Mouse (Mus musculus): ENCODE measurements at regions not wholly inside any gene's neighbourhood (a gene's known extent, or its start where the extent isn't known, plus 50 kb on each side); places are given as distances from the start of the nearest gene placed in this dataset.

DNA sequence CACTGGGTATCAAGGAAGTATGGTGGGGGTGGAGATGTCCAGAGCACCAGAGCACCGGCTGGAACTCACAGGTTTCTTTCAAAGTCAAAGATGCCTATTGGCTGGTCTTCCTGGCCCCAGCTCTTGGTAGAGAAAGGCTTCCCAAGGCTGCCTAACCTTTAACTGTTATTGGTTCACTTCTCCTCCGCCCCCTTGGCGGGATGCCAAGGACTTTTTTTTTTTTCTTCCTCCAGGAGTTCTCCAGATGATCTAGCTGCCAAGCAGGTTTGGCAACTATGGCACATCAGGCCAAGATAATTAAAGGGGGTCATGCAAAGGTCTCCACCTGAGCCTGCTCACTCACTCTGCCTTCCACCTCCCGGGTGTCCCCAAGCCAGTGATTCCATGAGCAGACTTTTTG lies 67.5 kb downstream of the Sc5d start:
- peak; percentile 72 to 83 for DNase-seq

DNA sequence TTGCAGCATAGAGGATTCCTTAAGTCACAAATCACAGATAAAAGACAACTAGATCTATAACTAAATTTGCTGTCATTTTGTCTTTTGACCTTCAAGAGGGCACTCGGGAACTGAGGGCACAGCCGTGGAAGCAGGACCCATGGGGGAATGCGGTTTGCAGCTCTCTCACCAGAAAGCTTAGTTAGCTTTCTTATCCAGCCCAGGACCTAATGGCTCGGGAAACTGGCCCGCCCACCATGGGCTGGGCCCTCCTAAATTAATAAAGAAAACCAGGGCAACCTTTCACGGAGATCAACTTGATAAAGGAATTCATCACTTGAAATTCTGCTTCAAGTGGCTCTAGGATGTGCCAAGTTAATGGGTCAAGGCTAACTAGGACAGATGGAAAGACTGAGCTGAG lies 67.9 kb downstream of the Sc5d start:
- no peak for DNase-seq

DNA sequence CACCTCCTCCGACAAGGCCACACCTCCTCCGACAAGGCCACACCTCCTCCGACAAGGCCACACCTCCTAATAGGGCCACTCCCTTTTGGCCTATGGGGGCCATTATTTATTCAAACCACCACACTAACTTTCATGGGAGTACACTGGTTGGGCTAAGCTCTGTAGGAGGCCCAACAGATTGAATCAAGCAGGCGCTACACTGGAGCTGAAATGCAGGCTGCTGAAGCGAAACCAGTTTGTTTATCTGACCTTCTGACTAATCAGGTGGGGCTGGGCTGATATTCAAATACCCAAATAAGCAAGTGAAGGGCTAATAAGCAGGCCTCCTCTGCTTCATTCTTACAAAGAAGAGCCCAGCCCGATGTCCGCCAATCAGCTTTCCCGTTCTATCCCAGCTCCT lies 68.4 kb downstream of the Sc5d start:
- DNase-seq: peak; percentile 40 to 61

DNA sequence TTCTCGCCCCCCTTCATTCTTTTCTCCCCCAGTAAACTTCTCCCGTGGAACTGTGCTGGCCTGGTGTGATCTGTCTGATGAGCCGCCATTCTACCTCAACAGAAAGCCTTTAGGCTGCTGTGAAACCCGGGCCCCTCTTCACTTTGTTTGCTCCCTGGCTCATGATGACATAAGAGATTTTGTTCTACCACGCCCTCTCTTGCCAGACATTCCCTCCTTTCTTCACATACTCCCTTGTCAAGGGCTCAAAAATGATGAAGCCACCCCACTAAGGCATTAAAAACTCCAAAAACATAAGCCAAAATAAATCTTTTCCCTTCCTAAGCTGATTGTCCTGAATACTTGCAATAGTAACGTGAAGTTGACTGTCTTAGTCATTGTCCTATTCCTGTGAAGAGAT lies 69.1 kb downstream of the Sc5d start:
- no peak for DNase-seq

DNA sequence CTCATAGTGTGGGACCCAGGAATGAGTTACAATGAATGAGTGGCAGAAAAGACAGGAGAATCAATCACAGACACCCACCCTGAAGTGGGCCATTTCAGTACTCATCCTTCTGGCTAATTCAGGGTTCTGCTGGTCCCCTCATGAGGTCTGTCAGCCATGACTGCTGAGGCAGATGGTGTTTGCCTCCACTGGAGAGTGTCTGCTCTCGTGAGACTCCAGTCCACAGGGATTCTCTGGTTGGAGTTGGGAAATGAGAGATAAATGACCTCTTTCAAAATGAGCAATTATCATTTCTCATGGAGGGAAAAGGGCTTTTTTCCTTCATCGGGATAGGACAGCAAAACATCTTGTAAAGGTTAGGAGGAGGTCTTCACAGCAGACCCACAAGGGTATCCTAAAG lies 69.9 kb downstream of the Sc5d start:
- DNase-seq: no peak

DNA sequence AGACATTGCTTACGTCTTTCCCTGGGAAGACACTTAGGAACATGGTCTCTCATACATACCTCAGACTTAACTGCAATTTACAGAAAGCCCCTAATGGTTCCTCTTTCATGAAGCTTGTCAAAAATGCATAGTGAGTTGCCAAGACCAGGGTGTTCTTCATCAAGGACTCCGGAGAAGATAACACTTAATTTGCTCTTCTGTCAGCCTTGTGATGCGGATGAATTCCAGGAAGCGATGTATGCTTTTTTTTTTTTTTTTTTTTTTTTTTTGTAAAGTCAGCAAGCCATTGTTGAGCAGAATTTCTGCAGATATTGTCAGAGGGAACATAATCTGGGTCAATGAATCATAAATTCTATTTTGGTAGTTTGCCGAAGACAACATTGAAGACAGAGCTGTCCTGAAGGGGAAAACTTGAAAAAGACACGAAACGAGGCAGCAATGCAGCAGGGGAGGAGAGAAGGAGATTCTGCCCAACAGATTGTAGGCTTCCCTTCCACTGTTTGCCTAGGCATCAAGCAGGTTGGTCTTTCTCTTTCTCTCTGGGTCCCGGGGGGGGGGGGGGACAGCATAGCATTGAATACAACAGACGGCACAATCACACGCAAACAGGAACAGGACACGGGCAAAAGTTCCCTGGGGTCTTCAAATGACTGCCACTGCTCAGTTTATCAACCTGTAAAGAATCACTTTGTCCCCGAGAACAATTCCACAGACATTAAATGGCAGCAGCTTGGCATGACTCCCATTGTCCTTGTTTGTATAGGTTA lies 69.1 kb upstream of the Sorl1 start:
- DNase-seq: no peak

DNA sequence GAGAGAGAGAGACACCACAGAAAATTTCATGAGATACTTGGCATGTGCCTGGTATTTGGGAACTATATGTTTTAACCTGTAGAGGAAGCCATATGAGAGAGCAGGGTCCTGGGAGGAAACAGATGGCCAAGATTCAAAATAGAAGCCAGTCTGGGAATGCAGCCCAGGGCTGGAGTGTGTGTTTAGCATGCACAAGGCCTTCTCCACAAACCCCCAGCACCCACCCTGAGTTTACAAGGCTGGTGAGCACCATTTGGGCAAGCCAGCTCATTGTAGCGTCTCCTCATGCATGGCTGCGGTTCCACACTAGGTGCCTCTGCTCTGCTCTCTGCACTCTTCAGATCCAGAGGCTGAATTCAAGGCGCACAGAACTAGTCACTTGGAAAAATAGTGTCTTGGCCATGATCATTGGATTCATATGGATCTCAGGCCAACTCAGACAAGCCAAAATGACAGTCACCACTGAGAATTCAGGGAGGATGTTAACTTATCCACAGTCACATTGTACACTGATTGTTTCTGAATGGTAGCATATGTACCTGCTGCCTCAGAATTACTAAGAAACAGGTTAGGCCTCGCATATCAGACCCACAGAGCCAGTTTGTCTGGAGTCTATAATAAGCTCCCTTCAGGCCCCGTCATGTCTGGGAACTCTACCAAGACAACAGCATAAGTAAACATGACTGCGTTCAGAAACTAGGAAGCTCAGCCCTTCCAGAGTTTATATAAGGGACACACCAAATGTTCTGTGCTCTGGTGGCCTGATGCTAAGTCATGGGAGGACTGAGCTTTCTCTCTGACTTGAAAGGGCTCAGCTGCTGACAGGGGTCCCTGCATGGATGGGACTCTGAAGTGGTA lies 63.5 kb upstream of the Sorl1 start:
- peak; percentile 28 to 44 for DNase-seq

DNA sequence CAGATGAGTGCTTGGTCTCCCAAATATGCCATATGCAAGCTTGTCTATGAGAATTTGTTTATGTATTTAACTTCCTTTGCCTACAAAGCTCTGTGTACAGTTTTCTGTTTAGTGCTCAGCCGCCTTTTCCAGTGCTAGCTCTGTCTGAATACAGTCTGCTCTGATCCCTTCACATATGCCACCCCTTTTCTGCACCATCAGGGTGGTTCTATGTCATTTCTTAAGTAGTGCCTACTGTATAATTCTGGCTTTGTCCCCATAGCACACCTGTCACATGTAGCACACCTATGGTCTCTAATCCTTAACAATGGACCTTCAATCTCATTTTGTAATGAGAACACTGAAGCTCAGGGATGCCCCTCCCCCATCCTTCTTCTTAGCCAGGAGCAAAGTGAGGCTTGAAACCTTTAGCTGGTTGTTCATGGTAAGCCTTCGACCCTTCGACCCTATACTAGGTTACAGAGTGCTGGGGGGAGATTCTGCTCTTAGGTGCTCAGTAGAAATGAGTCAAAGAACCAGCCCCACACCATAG lies 60.1 kb upstream of the Sorl1 start:
- DNase-seq: no peak

DNA sequence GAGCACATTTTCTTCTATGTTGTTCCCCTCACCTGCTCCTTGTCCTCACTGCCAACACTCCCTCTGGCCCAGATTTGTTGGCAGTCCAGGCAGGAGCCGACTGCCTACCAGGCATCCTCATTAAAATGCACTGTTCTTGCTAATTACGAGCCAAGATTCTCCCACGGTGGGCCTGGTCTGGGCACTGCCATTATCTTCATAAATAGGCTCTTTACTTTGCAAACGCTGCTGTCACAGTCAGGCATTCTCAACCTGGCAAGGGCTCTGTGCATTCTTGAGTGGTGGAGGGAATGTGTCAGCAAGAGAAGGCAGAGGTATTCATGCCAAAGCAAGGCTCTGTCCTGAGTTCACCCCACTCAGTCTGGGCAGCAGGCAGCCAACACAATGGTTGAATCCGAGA lies 59.4 kb upstream of the Sorl1 start:
- peak in 1 of 2 experiments; percentile 27 for DNase-seq

DNA sequence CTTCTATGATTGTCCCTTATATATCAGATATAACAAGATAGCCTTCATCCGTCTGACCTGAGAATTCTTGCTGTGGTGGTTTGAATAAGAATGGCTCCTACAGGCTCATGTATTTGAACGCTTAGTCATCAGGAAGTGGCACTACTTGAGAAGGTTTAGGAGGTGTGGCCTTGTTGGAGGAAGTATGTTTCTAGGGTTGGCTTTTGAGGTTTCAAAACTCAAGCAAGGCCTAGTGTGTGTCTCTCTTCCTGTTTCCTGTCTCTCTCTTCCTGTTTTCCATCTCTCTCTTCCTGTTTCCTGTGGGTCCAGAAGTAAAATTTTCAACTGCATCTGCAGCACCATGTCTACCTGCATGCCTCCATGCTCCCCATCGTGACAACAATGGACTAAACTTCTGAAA lies 58.3 kb upstream of the Sorl1 start:
- no peak for DNase-seq

DNA sequence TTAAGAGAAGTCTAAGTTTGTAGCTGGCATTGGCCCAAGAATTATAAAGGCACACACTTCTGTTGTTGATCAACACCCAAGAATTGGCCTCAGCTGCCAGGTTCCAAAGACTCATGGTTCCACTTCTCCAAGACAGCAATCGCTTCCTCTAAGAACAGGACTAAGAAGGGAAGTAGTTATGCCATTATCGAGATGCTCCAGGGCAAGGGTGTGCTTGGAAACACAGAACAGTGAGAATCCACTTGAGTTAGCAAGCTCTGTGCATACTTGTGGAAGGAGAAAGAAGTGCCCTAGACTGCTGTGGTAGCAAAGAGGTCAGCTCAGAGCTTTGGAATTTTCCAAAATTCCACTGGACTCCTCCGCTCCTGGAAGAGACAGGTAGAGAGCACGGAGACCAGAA lies 56.1 kb upstream of the Sorl1 start:
- DNase-seq: no peak

DNA sequence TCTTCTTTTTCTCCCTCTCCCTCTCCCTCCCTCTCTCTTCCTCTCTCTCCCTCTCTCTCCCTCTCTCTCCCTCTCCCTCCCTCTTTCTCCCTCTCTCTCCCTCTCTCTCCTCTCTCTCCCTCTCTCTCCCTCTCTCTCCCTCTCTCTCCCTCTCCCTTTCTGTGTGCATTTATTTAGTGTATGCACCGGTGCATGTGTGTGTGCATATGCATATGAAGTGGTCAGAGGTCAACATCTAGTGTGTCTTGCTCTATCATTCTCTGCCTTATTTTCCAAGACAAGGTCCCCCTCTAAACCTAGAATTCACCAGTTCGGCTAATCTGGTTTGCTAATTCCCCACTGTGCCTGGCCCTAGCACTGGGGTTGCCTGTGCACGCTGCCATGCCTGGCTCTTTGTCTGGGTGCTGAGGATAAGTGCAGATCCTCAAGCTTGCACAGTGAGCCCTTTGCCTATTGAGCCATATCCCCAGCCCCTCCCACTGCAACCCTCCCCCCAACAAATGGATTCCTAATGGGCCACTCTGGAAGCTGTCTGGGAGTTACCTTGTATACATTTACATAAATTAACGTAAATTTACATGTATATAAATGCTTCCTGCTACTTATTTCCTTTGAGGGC lies 54.8 kb upstream of the Sorl1 start:
- peak in 1 of 2 experiments; percentile 23 for DNase-seq

DNA sequence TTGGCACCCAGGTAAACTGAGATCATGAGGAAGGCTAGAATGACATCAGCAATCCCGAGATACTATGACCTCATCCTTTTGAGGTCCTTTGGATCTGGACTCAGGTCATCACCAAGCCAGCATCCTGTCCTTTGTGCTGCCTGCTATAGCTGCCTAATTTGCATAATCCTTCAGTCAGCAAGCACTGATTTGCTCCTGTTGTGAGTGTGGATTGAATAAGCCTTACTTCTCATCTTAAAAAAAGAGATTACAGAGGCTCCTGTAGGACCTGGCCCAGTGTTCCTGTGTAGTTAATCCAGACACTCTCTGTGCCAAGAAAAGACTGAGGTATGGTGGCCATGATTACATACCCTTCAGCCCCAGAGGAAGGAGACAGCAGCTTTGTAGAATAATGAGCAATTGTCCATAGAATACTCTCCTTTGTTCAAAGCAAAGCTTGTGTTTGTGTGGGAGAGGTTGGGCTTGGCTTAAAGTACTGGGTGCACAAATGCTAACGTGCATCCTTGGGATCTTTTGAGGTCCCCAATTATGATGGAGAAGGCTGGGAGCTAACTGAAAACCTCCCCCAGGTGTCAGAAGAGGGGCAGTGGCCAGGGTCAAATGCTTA lies 50.4 kb upstream of the Sorl1 start:
- DNase-seq: no peak
